Mouse (Mus musculus) limb, embryonic 13.5 days (tissue): ENCODE data around the gene Tpsab1. TPM values are rescaled to one million over a fixed set of nuclear protein-coding genes. Genes with fewer than 3 reads are reported as not detected.

Experiments used
- ATAC-seq: fragments of 200-750 bp; cut with Nextera tagmentation; 2 replicates; pipeline ENCODE4 v1.8.0; 2017; ENCODE audit warnings: low read depth, moderate number of reproducible peaks, moderate TSS enrichment; ENCODE audit not compliant: low FRiP score
- H3K27ac ChIP-seq: fragments of 300-500 bp; sonication (generic); 2 replicates; pipeline ENCODE4 v1.5.1; 2015; ENCODE audit warnings: inconsistent platforms, mild to moderate bottlenecking, moderate library complexity
- H3K27me3 ChIP-seq: fragments of 300-500 bp; sonication (generic); 2 replicates; pipeline ENCODE4 v1.6.1; 2015; ENCODE audit warnings: mild to moderate bottlenecking, inconsistent platforms
- H3K36me3 ChIP-seq: fragments of 300-500 bp; sonication (generic); 2 replicates; pipeline ENCODE4 v1.6.1; 2015; ENCODE audit warnings: inconsistent platforms, mild to moderate bottlenecking, moderate library complexity
- H3K4me1 ChIP-seq: fragments of 300-500 bp; sonication (generic); 2 replicates; pipeline ENCODE4 v1.6.1; 2015; ENCODE audit warnings: inconsistent platforms
- H3K4me2 ChIP-seq: fragments of 300-500 bp; sonication (generic); replicated peaks from 2 replicates; pipeline ENCODE4 v1.6.1; 2015; ENCODE audit warnings: inconsistent platforms, mild to moderate bottlenecking, moderate library complexity
- H3K4me3 ChIP-seq: fragments of 300-500 bp; sonication (generic); 2 replicates; pipeline ENCODE4 v1.5.1; 2015; ENCODE audit warnings: moderate library complexity, mild to moderate bottlenecking, inconsistent platforms
- H3K9ac ChIP-seq: fragments of 300-500 bp; sonication (generic); 2 replicates; pipeline ENCODE4 v1.6.1; 2015; ENCODE audit warnings: mild to moderate bottlenecking, inconsistent platforms
- H3K9me3 ChIP-seq: fragments of 300-500 bp; sonication (generic); 2 replicates; pipeline ENCODE4 v1.6.1; 2016; ENCODE audit warnings: inconsistent platforms
- WGBS: fragments of 180-500 bp; shearing (Covaris S2); methylation state at CpG from one replicate; pipeline ENCODE4 v1.1.7; 2015; 5-methylcytosine and 5-hydroxymethylcytosine counted together
- polyA plus RNA-seq: library from polyadenylated mRNA; unstranded; fragments of >200 nt; fragmentation: Nextera tagmentation; extraction: Ambion mirVana; gene quantifications from 2 replicates; pipeline ENCODE4 v1.2.1, GENCODE M21; 2015

Tpsab1 gene
- polyA plus RNA-seq, 1 experiment from 2014 or later, result 0.08 TPM

DNA sequence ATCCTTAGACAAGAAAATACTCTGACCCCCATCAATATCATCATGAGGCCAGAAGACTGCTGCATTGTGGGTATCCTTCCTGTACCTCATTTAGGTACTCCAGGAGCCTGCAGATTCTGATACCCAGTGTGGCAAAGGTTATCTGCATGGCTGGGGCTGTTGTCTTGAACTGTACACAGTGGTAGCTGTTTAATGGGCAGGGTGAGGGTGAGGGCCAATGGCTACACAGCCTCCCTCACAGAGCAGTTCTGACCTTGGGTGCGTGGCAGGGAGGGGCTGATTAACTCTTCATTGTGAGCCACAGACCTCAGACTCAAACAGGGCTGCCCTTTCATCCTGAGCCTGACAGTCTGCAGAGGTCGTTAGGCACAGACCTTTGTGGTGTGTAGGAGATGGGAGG lies 22.4 kb downstream of the Tpsab1 start:
- Histone ChIP-seq H3K4me2 (no peak overlapping the region), H3K9ac (no peak overlapping the region), H3K4me3 (no peak overlapping the region), H3K27me3 (0 out of 2 replicates have a peak, but pooled peaks cover 13% of the 10 kb centered on the region), H3K9me3 (no peaks in the 10 kb centered on the region), H3K27ac (no peak overlapping the region), H3K4me1 (no peaks in the 10 kb centered on the region), H3K36me3 (no peaks in the 10 kb centered on the region)
- ATAC-seq, result no peak
- 12% methylated on average over 2 of the region's 2 CpGs for WGBS

DNA sequence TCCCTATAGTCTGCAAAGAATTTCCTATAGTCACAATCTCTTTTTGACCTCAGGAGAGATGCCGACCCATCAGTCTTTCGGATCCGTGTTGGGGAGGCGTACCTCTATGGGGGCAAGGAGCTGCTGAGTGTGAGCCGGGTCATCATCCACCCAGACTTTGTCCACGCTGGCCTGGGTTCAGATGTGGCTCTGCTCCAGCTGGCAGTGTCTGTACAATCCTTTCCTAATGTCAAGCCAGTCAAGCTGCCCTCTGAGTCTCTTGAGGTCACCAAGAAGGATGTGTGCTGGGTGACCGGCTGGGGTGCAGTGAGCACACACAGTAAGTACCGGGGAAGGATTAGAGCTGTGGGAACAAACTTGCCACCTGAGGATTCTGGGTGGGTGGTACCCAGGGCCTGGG lies 24.5 kb downstream of the Tpsab1 start:
- Histone ChIP-seq H3K36me3 (no peaks in the 10 kb centered on the region), H3K27ac (no peak overlapping the region), H3K9ac (no peak overlapping the region), H3K9me3 (no peaks in the 10 kb centered on the region), H3K4me1 (no peaks in the 10 kb centered on the region), H3K27me3 (0 out of 2 replicates have a peak, but pooled peaks cover 16% of the 10 kb centered on the region), H3K4me3 (no peak overlapping the region), H3K4me2 (no peak overlapping the region)
- ATAC-seq, result no peak
- WGBS, result 90% methylated on average over 8 of the region's 8 CpGs

DNA sequence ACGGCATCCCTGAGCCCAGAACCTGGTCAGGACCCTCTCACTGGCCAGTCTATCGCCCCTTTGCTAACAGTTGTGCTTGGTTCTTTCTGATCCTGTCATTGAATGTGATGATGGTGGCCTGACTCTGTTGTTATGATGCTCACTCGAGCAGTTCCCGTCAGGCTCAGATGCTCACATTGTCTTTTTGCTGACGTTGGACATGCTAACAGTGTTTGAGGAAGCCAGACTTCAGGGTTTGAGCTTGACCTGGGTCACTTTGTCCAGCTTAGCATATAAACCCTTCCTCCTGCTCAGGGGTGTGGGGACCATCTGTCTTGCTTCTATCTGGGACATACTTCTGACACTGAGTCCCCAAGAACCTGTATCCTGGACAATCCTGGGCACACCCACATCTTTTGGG lies 27.0 kb downstream of the Tpsab1 start, which contains the start of gene Prss29:
Gene Prss29 (plus strand): TSS at position 301 of the 400 bp plus-strand sequence.
- 0 out of 2 replicates have a peak, but pooled peaks cover 11% of the 10 kb centered on the region for H3K27me3 ChIP-seq

DNA sequence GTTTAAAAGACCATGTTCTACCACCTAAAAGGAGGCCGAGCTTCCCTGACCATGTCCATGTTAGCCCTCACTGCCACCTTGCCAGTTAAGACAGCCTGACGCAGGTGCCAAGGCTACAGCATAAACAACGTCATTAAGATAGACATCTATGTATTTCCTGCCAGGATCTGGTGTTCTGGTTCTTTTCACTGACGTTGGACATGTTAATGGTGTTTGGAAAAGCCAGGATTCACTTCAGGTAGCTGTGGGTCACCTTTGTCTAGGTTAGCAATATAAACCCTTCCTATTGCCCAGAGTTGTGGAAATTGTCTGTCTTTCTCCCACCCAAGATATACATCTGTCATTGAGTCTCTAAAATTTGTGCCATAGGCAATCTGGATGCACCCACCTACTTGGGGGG lies 37.0 kb downstream of the Tpsab1 start, which contains the start of gene Prss28:
Gene Prss28 (plus strand): TSS at position 301 of the 400 bp plus-strand sequence.
- ATAC-seq, result no peak
- no peak within 1 kb of the TSS for H3K4me3 ChIP-seq
- H3K4me2 ChIP-seq, result no peak within 1 kb of the TSS
- no peaks in the 10 kb centered on the region for H3K9me3 ChIP-seq
- H3K27ac ChIP-seq, result no peak within 1 kb of the TSS
- H3K4me1 ChIP-seq, result no peaks in the 10 kb centered on the region
- H3K36me3 ChIP-seq, result no peaks in the 10 kb centered on the region
- no peak within 1 kb of the TSS for H3K9ac ChIP-seq
- WGBS, result 68% methylated on average over 4 of the region's 4 CpGs
- 0 out of 2 replicates have a peak, but pooled peaks cover 2% of the 10 kb centered on the region for H3K27me3 ChIP-seq

More for the DNA sequence above, 27.0 kb downstream of the Tpsab1 start, which contains the start of gene Prss29:
- ATAC-seq, result no peak
- Histone ChIP-seq H3K4me2 (no peak within 1 kb of the TSS), H3K27ac (no peak within 1 kb of the TSS), H3K36me3 (no peaks in the 10 kb centered on the region), H3K9me3 (no peaks in the 10 kb centered on the region), H3K9ac (no peak within 1 kb of the TSS), H3K4me3 (no peak within 1 kb of the TSS), H3K4me1 (no peaks in the 10 kb centered on the region)
- 86% methylated on average over 5 of the region's 5 CpGs for WGBS

DNA sequence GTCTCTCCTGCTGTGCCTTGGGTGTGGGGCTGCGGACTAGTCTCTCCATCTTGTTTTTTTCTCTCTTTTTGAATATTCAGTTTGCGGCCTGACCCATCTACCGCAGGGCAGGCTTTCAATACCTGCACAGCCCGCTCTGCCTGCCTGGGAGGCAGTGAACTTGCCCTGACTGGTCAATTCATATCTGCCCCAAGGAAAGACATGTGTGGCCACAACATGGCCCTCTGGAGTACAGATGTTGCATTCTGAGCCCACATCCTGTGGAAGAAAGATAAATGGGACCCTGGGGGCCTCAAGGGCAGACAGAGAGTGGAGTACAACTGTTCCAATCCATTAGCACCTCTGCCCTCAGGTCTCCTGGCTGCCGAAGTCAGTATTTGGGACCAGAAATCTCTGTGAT lies 47.3 kb downstream of the Tpsab1 start, which contains the start of gene Prss34:
Gene Prss34 (plus strand): TSS at position 301 of the 400 bp plus-strand sequence.
- H3K9me3 ChIP-seq, result no peaks in the 10 kb centered on the region
- H3K4me1 ChIP-seq, result no peaks in the 10 kb centered on the region
- H3K4me3 ChIP-seq, result no peak within 1 kb of the TSS
- H3K4me2 ChIP-seq, result no peak within 1 kb of the TSS
- 0 out of 2 replicates have a peak, but pooled peaks cover 14% of the 10 kb centered on the region for H3K27me3 ChIP-seq
- no peak within 1 kb of the TSS for H3K9ac ChIP-seq
- ATAC-seq, result no peak
- no peak within 1 kb of the TSS for H3K27ac ChIP-seq
- no peaks in the 10 kb centered on the region for H3K36me3 ChIP-seq
- WGBS, result 70% methylated on average over 5 of the region's 5 CpGs

DNA sequence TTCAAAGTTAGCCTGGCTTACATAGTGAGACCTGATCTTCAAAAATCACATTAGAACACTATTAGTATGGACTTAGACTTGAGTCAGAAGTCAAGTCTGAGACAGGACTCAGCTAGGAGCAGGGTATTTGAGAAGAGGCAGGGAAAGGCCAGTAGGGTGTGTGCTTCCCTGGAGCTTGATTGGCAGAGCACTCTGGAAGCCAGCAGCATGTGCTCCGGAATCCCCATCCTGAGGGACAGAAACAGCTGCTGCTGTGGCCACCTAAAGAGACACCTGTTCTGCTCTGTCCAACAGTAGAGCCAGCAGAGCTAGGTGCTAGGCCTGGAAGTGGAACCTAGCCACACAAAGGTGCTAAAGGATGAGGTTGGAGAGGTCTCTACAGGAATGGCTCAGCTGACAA lies 51.3 kb downstream of the Tpsab1 start:
- 0 out of 2 replicates have a peak, but pooled peaks cover 14% of the 10 kb centered on the region for H3K27me3 ChIP-seq
- H3K9ac ChIP-seq, result no peak overlapping the region
- ATAC-seq, result no peak
- no peaks in the 10 kb centered on the region for H3K9me3 ChIP-seq
- 68% methylated on average over 1 of the region's 1 CpGs for WGBS
- H3K36me3 ChIP-seq, result no peaks in the 10 kb centered on the region
- no peak overlapping the region for H3K4me3 ChIP-seq
- H3K4me2 ChIP-seq, result no peak overlapping the region
- H3K27ac ChIP-seq, result no peak overlapping the region
- no peaks in the 10 kb centered on the region for H3K4me1 ChIP-seq

DNA sequence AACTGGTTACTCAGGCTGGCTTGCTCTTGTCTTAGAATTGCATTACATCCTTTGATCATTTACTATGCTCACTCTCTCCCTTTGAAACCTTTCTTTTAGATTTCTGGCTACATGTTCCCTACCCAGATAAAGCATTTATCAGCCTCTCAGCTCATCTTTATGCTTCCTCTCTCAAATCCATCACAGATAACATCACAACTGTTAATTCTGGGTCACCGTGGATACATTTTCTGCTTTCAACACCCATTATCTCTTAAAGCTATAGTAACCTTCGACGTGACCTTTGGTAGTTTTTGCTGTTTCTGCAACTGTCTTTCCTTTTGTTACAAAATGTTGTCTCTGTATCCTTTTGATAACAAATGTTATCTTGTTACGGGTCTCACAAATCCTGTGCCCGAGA lies 51.9 kb downstream of the Tpsab1 start:
- Histone ChIP-seq H3K4me2 (no peak overlapping the region), H3K27ac (no peak overlapping the region), H3K4me3 (no peak overlapping the region), H3K27me3 (0 out of 2 replicates have a peak, but pooled peaks cover 7% of the 10 kb centered on the region), H3K9ac (no peak overlapping the region), H3K9me3 (no peaks in the 10 kb centered on the region), H3K4me1 (no peaks in the 10 kb centered on the region), H3K36me3 (no peaks in the 10 kb centered on the region)
- 78% methylated on average over 5 of the region's 5 CpGs for WGBS
- no peak for ATAC-seq

Other genes starting within 250 kb of the Tpsab1 start
- gene Telo2, start 229.6 kb downstream of the Tpsab1 start, polyA plus RNA-seq, result 47.6 and 54.3 TPM in 2 replicates
- gene Ptx4, start 224.8 kb downstream of the Tpsab1 start, polyA plus RNA-seq, result 1.3 and 1.7 TPM in 2 replicates
- gene Clcn7, start 212.2 kb downstream of the Tpsab1 start, polyA plus RNA-seq, result 26.5 and 27.2 TPM in 2 replicates
- not detected in 2 replicates for gene Ccdc154, start 183.1 kb downstream of the Tpsab1 start, polyA plus RNA-seq
- gene Gm38655, start 170.1 kb downstream of the Tpsab1 start, polyA plus RNA-seq, result not detected in 2 replicates
- 34.2 and 34.5 TPM in 2 replicates for gene BC003965, start 161.0 kb downstream of the Tpsab1 start, polyA plus RNA-seq
- 9.7 and 11.4 TPM in 2 replicates for gene Unkl, start 157.2 kb downstream of the Tpsab1 start, polyA plus RNA-seq
- 34.9 and 35.5 TPM in 2 replicates for gene Gnptg, start 105.4 kb downstream of the Tpsab1 start, polyA plus RNA-seq
- gene Tsr3, start 105.4 kb downstream of the Tpsab1 start, polyA plus RNA-seq, result 57.0 and 59.4 TPM in 2 replicates
- 1.1 and 1.7 TPM in 2 replicates for gene Baiap3, start 89.2 kb downstream of the Tpsab1 start, polyA plus RNA-seq
- gene Ube2i, start 70.9 kb downstream of the Tpsab1 start, polyA plus RNA-seq, result 679 and 685 TPM in 2 replicates
- gene Prss34, start 47.2 kb downstream of the Tpsab1 start, polyA plus RNA-seq, result 0.70 and 0.78 TPM in 2 replicates
- gene Prss28, start 36.9 kb downstream of the Tpsab1 start, polyA plus RNA-seq, result not detected in 2 replicates
- gene Prss29, start 26.9 kb downstream of the Tpsab1 start, polyA plus RNA-seq, result not detected in 2 replicates
- gene Tpsb2, start 20.7 kb upstream of the Tpsab1 start, polyA plus RNA-seq, result 1.1 and 2.1 TPM in 2 replicates
- 1.8 and 3.3 TPM in 2 replicates for gene Tpsg1, start 23.7 kb upstream of the Tpsab1 start, polyA plus RNA-seq
- gene Cacna1h, start 88.2 kb upstream of the Tpsab1 start, polyA plus RNA-seq, result 5.2 and 7.5 TPM in 2 replicates
- gene Tekt4, start 109.1 kb upstream of the Tpsab1 start, polyA plus RNA-seq, result not detected in 2 replicates
- gene Sstr5, start 151.7 kb upstream of the Tpsab1 start, polyA plus RNA-seq, result 0.24 and 0.29 TPM in 2 replicates
- gene Sox8, start 225.1 kb upstream of the Tpsab1 start, polyA plus RNA-seq, result 15.0 and 16.5 TPM in 2 replicates
- 31.2 and 33.2 TPM in 2 replicates for gene Lmf1, start 233.5 kb upstream of the Tpsab1 start, polyA plus RNA-seq